Mouse (Mus musculus): ENCODE measurements at regions not wholly inside any gene's neighbourhood (a gene's known extent, or its start where the extent isn't known, plus 50 kb on each side); places are given as distances from the start of the nearest gene placed in this dataset.

DNA sequence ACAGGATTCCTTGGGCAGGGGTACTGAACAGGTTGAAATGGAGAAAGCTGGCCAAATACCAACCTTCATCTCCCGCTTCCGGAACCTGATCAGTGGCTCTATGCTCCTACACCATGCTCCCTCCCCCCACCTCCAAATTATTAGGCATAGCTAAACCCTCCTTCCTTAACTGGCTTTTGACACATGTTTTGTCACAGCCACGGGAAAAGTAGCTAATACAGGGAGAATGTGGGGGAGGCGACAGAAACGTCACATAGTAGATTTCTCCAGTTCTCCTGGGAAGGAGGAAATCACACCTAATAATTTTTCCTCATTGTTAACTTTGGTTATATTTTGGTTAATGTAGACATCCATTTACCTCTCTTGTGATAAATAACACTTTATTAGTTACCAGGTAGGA lies 116.1 kb upstream of the Rai14 start:
- TF ChIP-seq CHD2 (IDR thresholded peaks at IDR 0.05; ENCODE audit: low read depth, low read length): no peak
- no peak for TF ChIP-seq HCFC1 (IDR thresholded peaks at IDR 0.05; ENCODE audit: borderline replicate concordance, insufficient read depth, low read length)
- no peak for TF ChIP-seq MAFK (IDR thresholded peaks at IDR 0.05; ENCODE audit: insufficient read depth, low read depth, low read length)
- TF ChIP-seq ZC3H11A (IDR thresholded peaks at IDR 0.05; ENCODE audit: borderline replicate concordance, low read depth, low read length): no peak
- no peak for TF ChIP-seq ZNF384 (IDR thresholded peaks at IDR 0.05; ENCODE audit: low read depth, low read length)
